Mouse (Mus musculus): ENCODE measurements around the gene Fiz1. TPM values are rescaled to one million over a fixed set of nuclear protein-coding genes. Genes with fewer than 3 reads are reported as not detected.
A peak's percentile ranks its signal among the peaks of the same experiment; 100 is the strongest.

Gene Fiz1
- polyA plus RNA-seq, 1 experiment = 36.1 TPM

- Histone ChIP-seq H3K4me1 (ENCODE audit: control insufficient read depth, insufficient read depth, low read length) (peaks cover 32% of the 10 kb centered on the region), H3K4me3 (ENCODE audit: control insufficient read depth, low read depth, low read length) (peak within 1 kb of the TSS; percentile 94), H3K27me3 (ENCODE audit: control insufficient read depth, insufficient read depth, low read length) (no peaks in the 10 kb centered on the region), H3K27ac (ENCODE audit: control insufficient read depth, insufficient read depth, low read depth, low read length) (peak within 1 kb of the TSS; percentile 76), H3K36me3 (ENCODE audit: control insufficient read depth, insufficient read depth, low read length) (no peaks in the 10 kb centered on the region)
- TF ChIP-seq CTCF (IDR thresholded peaks at IDR 0.05; ENCODE audit: control insufficient read depth, insufficient read depth, insufficient replicate concordance, low read depth, low read length) = no peak
- peak; percentile 42; the same call in 1 of the 2 replicates for TF ChIP-seq POLR2A (IDR thresholded peaks at IDR 0.05; ENCODE audit: control insufficient read depth, low read depth, low read length)
Observed at GRCm38 (mm10) chr7:5051193-5052192, 37.0 kb upstream of the Fiz1 start, which contains the start of gene Zfp580. Gene Zfp580 (plus strand): TSS chr7:5051538.

- Histone ChIP-seq H3K4me3 (ENCODE audit: control insufficient read depth, low read depth, low read length) (no peak overlapping the region), H3K4me1 (ENCODE audit: control insufficient read depth, insufficient read depth, low read length) (peaks cover 5% of the 10 kb centered on the region), H3K27me3 (ENCODE audit: control insufficient read depth, insufficient read depth, low read length) (no peaks in the 10 kb centered on the region), H3K27ac (ENCODE audit: control insufficient read depth, insufficient read depth, low read depth, low read length) (no peak overlapping the region), H3K36me3 (ENCODE audit: control insufficient read depth, insufficient read depth, low read length) (no peaks in the 10 kb centered on the region)
- TF ChIP-seq CTCF (IDR thresholded peaks at IDR 0.05; ENCODE audit: control insufficient read depth, insufficient read depth, insufficient replicate concordance, low read depth, low read length) (no peak), POLR2A (IDR thresholded peaks at IDR 0.05; ENCODE audit: control insufficient read depth, low read depth, low read length) (no peak)
Observed at GRCm38 (mm10) chr7:5047313-5047712, 32.8 kb upstream of the Fiz1 start.

- H3K27ac ChIP-seq (ENCODE audit: control insufficient read depth, insufficient read depth, low read depth, low read length) = no peak overlapping the region
- no peaks in the 10 kb centered on the region for H3K4me1 ChIP-seq (ENCODE audit: control insufficient read depth, insufficient read depth, low read length)
- TF ChIP-seq CTCF (IDR thresholded peaks at IDR 0.05; ENCODE audit: control insufficient read depth, insufficient read depth, insufficient replicate concordance, low read depth, low read length) = no peak
- no peak for TF ChIP-seq POLR2A (IDR thresholded peaks at IDR 0.05; ENCODE audit: control insufficient read depth, low read depth, low read length)
- H3K4me3 ChIP-seq (ENCODE audit: control insufficient read depth, low read depth, low read length) = no peak overlapping the region
- H3K27me3 ChIP-seq (ENCODE audit: control insufficient read depth, insufficient read depth, low read length) = no peaks in the 10 kb centered on the region
- H3K36me3 ChIP-seq (ENCODE audit: control insufficient read depth, insufficient read depth, low read length) = no peaks in the 10 kb centered on the region
Observed at GRCm38 (mm10) chr7:5046112-5046511, 31.6 kb upstream of the Fiz1 start.

GRCm38 (mm10) chr7:5044981-5045380 lies 30.5 kb upstream of the Fiz1 start:
- no peak overlapping the region for H3K4me3 ChIP-seq (ENCODE audit: control insufficient read depth, low read depth, low read length)
- H3K36me3 ChIP-seq (ENCODE audit: control insufficient read depth, insufficient read depth, low read length) = no peaks in the 10 kb centered on the region
- no peaks in the 10 kb centered on the region for H3K4me1 ChIP-seq (ENCODE audit: control insufficient read depth, insufficient read depth, low read length)
- H3K27me3 ChIP-seq (ENCODE audit: control insufficient read depth, insufficient read depth, low read length) = no peaks in the 10 kb centered on the region
- no peak overlapping the region for H3K27ac ChIP-seq (ENCODE audit: control insufficient read depth, insufficient read depth, low read depth, low read length)
- TF ChIP-seq CTCF (IDR thresholded peaks at IDR 0.05; ENCODE audit: control insufficient read depth, insufficient read depth, insufficient replicate concordance, low read depth, low read length) (no peak), POLR2A (IDR thresholded peaks at IDR 0.05; ENCODE audit: control insufficient read depth, low read depth, low read length) (no peak)

GRCm38 (mm10) chr7:5038940-5039339 lies 24.4 kb upstream of the Fiz1 start:
- Histone ChIP-seq H3K27ac (ENCODE audit: control insufficient read depth, insufficient read depth, low read depth, low read length) (peak overlapping the region; percentile 88), H3K4me3 (ENCODE audit: control insufficient read depth, low read depth, low read length) (peak overlapping the region; percentile 92), H3K36me3 (ENCODE audit: control insufficient read depth, insufficient read depth, low read length) (no peaks in the 10 kb centered on the region), H3K27me3 (ENCODE audit: control insufficient read depth, insufficient read depth, low read length) (no peaks in the 10 kb centered on the region), H3K4me1 (ENCODE audit: control insufficient read depth, insufficient read depth, low read length) (no peaks in the 10 kb centered on the region; the same call in 1 of the 2 replicates)
- no peak for TF ChIP-seq CTCF (IDR thresholded peaks at IDR 0.05; ENCODE audit: control insufficient read depth, insufficient read depth, insufficient replicate concordance, low read depth, low read length)
- no peak for TF ChIP-seq POLR2A (IDR thresholded peaks at IDR 0.05; ENCODE audit: control insufficient read depth, low read depth, low read length)

GRCm38 (mm10) chr7:5038109-5038732 lies 23.7 kb upstream of the Fiz1 start, which contains the start of gene Zfp784:
Gene Zfp784 (minus strand): TSS chr7:5038446.
- H3K4me3 ChIP-seq (ENCODE audit: control insufficient read depth, low read depth, low read length) = peak within 1 kb of the TSS; percentile 92
- TF ChIP-seq POLR2A (IDR thresholded peaks at IDR 0.05; ENCODE audit: control insufficient read depth, low read depth, low read length) = peak; percentile 49
- TF ChIP-seq CTCF (IDR thresholded peaks at IDR 0.05; ENCODE audit: control insufficient read depth, insufficient read depth, insufficient replicate concordance, low read depth, low read length) = no peak
- H3K27me3 ChIP-seq (ENCODE audit: control insufficient read depth, insufficient read depth, low read length) = no peaks in the 10 kb centered on the region
- peak within 1 kb of the TSS; percentile 88 for H3K27ac ChIP-seq (ENCODE audit: control insufficient read depth, insufficient read depth, low read depth, low read length)
- H3K36me3 ChIP-seq (ENCODE audit: control insufficient read depth, insufficient read depth, low read length) = no peaks in the 10 kb centered on the region
- H3K4me1 ChIP-seq (ENCODE audit: control insufficient read depth, insufficient read depth, low read length) = no peaks in the 10 kb centered on the region; the same call in 1 of the 2 replicates

- H3K36me3 ChIP-seq (ENCODE audit: control insufficient read depth, insufficient read depth, low read length) = no peaks in the 10 kb centered on the region
- no peak overlapping the region for H3K27ac ChIP-seq (ENCODE audit: control insufficient read depth, insufficient read depth, low read depth, low read length)
- H3K4me3 ChIP-seq (ENCODE audit: control insufficient read depth, low read depth, low read length) = peak overlapping the region; percentile 92; the same call in 1 of the 2 replicates
- H3K4me1 ChIP-seq (ENCODE audit: control insufficient read depth, insufficient read depth, low read length) = no peaks in the 10 kb centered on the region; the same call in 1 of the 2 replicates
- TF ChIP-seq POLR2A (IDR thresholded peaks at IDR 0.05; ENCODE audit: control insufficient read depth, low read depth, low read length) = no peak
- TF ChIP-seq CTCF (IDR thresholded peaks at IDR 0.05; ENCODE audit: control insufficient read depth, insufficient read depth, insufficient replicate concordance, low read depth, low read length) = no peak
- H3K27me3 ChIP-seq (ENCODE audit: control insufficient read depth, insufficient read depth, low read length) = no peaks in the 10 kb centered on the region
Observed at GRCm38 (mm10) chr7:5037467-5037866, 23.0 kb upstream of the Fiz1 start.
